Mouse (Mus musculus) small intestine, adult 2 months (tissue): ENCODE results near the gene Sp100.

Source experiments
- CTCF ChIP-seq: fragments of 200-500 bp; IDR thresholded peaks from 2 replicates; pipeline ENCODE4 v1.5.1; 2012; ENCODE audit warnings: low read depth, mild to moderate bottlenecking, control low read depth, inconsistent platforms, low read length, moderate library complexity, mixed read lengths; ENCODE audit not compliant: insufficient replicate concordance, insufficient read length; ENCODE audit errors: extremely low read depth
- POLR2A ChIP-seq: fragments of 200-500 bp; IDR thresholded peaks from 2 replicates; pipeline ENCODE4 v1.6.1; 2012; ENCODE audit warnings: low read depth, mild to moderate bottlenecking, control low read depth, inconsistent platforms, low read length, moderate library complexity

DNA sequence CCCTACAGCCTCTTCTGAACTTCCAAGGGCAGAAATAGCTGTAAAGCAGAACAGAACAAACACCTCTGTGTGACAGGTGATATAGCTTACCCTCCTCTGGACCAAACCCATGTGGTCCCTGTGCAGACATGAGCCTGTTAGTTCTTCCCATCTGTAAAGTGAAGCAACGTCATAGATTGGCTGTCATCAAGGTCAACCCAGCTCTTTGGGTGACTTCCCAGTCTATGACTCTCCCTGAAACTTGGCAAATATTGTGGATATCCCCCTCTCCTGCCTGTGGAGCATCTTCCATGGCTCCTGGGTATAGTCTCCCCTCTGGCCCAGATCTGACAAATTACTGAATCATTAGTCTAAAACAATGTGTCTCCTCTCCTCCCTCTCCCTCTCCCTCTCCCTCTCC lies 42.5 kb downstream of the Sp100 start:
- TF ChIP-seq POLR2A (no peak), CTCF (no peak)
